Mouse (Mus musculus) cerebellum, adult 8-10 months (tissue): ENCODE results near the gene Gm20498.
A peak's percentile ranks its signal among the peaks of the same experiment; 100 is the strongest.
"Not testable (repeated sequence)": the region's sequence is repeated elsewhere in the genome, so short reads cannot be mapped to it uniquely, and the experiment has no call there.

Experiments used
- DNase-seq: peaks from one replicate; pipeline ENCODE4 v3.0.0; 2022

Gene Gm20498

DNA sequence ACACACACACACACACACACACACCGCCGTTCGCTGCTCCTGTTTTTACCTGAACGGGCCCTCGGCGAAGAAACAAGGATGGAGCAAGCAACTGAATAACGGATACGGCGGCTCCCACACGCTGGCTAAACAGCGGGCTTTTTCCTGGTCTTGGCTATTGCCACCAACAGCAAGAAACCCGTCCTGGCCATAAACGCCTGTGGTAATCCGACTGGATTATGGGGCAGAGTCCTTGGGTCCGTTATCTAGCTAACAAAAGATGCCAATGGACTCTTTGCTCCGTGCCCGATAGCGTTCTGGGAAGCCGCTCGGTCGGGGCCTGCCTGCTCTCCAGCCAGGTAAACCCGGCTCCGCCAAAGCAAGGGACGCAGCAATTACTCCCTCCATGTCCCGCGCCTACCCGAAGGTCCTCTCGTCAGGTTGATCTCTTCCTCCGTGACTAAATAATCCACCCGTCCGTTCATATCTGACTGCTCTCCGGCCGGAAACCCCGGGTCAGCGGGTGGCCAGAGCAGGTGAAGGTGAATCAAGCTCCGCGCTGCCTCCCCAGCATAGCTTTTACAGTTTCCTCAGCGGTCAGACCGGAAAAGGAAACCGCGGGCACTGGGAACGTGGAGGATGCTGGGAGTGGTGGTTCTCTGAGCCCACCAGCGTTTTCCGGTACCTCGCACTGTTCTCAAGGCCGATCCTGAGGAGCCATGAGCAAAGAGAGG, at the start of gene Gm20498, which contains the start of gene Synj2bp:
Gene Gm20498, minus strand, starts transcription at position 590 of the 713 bp plus-strand sequence.
Gene Synj2bp, minus strand, starts transcription at position 596 of the 713 bp plus-strand sequence.
- peak; percentile 84 for DNase-seq

DNA sequence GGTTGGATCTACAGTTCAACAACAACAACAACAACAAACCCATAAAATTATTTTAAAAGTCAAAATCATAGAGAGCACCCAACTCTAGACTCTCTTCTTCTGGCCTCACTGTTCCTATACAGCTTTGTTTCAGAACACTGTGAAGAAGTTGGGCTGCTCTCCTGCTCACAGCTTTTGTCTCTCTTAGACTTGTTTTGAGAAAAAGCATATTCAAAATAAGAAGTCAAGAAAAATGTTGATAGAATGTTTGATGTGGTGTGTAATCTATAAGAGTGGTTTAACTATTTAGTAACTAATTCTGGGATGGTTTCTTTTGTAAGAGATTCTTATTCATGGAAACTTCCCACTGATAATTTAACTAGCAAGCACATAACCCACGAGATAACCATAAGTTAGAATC, 35.7 kb upstream of the Gm20498 start, which contains the start of gene Adam21:
Gene Adam21, minus strand, starts transcription at position 101 of the 400 bp plus-strand sequence.
- no peak for DNase-seq

DNA sequence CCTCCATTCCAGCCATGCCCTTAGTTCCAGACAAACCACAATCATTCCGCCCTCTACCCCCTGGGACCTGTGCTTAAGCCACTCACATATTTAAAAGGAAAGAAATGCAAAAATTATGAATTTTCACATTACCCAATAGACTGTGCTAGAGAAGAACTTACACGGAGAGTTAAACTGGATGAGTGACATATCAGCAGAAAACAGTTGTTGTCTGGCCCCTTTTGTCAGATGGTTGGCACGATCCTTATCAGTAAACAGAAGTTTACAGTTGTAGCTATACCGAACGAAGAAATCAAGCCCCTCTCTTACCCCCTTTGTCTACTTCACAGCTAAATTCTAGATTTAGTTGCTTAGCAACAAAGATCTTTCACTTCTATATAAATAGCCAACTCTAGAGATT, 35.2 kb upstream of the Gm20498 start:
- no peak for DNase-seq

DNA sequence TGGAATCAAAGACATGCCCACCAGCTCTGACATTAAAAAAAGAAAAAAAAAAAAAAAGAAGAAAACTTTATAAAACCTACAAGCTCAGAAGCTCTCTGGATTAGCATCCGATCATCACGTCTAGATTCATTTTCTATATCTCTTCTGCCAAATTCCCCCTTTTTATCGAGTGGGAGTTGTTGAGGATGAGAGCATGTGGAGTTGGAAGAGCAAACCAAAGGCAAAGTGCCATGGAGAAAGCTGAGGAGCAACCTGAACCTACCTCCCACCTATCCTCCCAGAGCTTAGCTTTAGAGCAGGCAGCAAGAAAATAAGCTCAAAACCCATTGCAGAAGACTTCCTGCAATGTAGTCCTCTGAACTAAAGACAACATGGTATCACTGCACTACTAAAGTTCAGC, 31.5 kb upstream of the Gm20498 start:
- no peak for DNase-seq

DNA sequence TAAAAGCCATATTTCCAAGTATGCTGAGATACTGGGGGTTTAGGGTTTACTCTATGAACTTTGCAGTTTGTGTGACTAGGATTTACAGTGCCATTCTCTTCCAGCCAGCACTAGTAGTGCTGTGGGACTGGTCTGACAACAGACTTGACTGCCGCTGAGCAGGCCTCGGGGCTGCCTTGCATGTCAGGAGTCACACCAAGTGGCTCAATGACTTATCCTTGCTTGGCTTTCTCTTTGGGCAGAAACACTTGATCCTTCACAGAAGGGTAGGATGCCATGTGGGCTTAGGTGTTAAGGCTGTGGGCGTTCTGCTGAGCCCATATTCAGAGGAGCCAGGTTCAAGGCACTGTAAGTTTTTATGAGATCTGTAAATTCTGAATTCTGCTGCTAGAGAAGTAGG, 16.6 kb upstream of the Gm20498 start:
- no peak for DNase-seq

DNA sequence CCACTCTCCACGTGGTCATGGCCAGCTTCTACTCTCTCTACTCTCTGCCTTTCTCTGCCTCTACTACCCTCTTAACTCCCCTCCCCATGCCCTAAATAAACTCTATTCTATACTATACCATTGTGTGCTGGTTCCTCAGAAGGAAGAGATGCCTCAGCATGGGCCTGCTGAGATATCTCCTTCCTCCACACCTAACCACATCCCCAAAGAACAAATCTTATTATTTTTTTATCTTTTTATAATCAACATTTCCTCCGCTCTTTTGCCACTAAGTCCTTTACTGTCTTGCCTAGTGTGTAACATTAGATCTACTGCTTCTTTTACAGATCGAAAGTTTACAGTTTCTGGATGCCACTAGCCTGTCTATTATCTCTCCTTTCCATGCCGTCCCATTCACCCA, 14.5 kb upstream of the Gm20498 start:
- DNase-seq, result no peak

DNA sequence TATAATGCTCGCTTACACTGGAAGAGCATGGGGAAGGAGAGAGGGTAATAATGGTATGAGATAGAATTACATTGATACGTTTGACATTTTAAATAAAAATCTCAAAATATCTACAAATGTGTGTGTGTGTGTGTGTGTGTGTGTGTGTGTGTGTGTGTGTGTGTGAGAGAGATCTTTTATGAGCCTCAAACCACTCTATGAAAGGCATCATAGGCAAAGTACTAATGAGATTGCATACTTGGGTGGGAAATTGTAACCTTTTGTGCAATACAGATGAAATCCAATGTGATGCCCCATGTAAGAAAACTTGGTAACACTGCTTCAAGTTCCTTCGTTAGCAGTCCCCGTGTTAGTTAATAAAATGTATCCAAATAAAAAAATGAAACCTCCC, 319 bp upstream of the Gm20498 start:
- DNase-seq, result no peak

DNA sequence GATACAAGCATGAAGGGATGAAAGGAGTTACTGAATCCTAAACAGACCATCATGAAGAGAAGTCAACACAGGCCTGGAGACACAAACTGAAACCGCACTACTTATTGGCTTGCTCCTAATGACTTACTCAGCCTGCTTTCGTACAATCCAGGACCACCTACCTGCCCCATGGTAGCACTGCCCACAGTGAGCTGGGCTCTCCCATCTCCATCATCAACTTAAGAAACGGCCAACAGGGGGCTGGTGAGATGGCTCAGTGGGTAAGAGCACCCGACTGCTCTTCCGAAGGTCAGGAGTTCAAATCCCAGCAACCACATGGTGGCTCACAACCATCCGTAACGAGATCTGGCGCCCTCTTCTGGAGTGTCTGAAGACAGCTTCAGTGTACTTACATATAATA, 2.1 kb downstream of the Gm20498 start:
- not testable (repeated sequence) for DNase-seq

DNA sequence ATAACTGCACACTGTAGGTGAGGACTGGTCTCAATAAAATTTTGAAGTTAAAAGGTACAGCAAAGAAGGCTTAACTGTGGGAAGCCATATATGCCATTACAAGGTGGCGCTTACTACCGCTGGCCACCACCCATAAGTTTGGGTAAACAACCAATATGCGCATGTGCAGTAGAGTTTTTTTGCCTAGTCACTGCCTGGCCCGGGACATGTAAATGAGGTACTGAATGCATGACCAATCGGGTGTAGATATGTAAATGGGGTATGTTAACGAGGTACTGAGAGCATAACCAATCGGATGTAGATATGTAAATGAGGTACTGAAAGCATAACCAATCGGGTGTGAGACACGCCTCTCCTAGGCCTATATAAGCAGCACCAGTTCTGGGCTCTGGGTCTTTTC, 35.8 kb downstream of the Gm20498 start:
- not testable (repeated sequence) for DNase-seq

DNA sequence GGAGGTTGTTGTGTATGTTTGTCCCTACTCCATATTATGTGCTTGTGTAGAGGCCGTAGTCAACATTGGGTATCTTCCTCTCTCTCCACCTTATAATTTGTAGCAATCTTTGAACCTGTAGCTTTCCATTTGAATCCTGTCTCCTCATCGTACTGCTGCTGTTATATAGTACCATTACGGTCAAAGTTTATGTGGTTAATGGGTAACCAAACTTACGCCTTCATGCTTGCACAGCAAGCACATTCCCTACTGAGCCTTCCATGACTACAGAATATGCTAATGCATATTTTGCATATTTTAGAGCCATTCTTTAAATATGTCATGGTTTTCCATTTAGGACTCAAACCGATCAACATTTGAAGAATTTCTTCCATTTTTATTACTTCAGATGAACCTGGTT, 42.2 kb downstream of the Gm20498 start:
- no peak for DNase-seq

DNA sequence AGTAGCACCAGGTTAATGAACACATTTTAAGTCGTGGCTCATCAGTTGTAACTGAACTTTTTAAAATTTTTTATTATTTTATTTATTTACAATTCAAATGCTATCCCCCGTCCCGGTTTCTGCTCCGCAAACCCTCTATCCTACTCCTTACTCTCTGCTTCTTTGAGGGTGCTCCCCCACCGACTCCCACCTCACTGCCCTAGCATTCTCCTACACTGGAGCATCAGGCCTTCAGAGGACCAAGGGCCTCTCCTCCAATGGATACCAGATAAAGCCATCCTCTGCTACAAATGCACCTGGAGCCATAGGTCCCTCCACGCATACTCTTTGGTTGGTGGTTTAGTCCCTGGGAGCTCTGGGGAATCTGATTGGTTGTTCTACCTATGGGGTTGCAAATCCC, 47.4 kb downstream of the Gm20498 start:
- no peak for DNase-seq

DNA sequence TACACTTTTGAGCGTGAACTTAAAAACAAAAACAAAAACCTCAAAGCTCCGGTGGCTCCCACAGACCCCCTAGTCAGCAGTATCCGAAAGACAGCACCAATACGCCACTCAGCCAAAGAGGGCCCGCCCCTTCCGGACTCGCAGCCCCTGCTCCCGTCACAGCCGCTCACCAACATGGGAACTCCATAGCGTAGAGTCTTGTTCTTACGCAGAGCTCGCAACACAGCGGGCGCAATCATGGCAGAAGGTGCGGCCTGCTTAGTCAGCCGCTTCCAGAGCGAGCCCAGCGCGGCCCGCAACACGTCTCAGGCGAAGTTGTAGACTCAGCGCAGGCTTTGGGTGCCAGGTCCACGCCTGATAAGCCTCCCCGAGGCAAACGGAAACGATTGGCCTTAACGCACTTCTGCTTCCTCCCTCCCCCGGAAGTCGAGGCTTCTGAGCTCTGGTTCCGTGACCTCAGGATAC, 47.9 kb downstream of the Gm20498 start, which contains the start of gene Cox16:
Gene Cox16, minus strand, starts transcription at position 401 of the 465 bp plus-strand sequence.
- DNase-seq, result peak; percentile 84

DNA sequence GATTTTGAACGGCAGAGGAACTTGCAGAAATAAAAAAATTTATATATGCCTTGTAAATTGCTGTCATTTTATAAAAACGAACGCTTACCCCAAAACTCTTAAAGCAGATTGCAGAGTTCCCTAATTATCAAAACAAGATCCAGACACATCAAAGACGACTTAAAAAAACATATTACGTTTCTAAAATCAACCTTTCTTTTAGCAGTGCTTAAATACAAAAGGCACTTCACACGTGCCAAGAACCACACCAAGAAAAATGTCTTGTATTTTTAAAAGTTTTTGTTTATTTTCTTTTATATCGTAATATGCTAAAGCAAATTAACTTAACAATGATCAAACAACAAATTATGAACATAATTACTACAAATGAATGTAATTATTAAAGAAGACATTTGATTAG, 48.5 kb downstream of the Gm20498 start:
- DNase-seq, result no peak

DNA sequence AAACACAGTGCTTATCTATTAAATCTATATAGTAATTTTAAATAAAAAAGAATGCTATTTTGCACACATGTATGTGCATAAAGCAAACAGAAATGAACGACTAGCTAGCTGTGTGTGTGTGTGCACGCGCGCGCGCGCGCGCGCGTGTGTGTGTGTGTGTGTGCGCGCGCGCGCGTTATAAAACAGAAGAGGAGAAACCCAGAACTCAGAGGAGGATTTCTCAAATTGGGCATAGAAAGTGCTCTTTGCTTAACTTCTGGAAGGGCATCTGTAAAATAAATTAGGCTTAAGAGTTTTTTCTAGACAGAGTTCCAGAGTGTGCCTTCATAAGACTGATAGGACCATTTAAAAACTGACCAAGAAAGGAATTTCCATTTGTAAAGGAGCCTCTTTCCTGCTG, 49.0 kb downstream of the Gm20498 start:
- DNase-seq, result peak; percentile 21

DNA sequence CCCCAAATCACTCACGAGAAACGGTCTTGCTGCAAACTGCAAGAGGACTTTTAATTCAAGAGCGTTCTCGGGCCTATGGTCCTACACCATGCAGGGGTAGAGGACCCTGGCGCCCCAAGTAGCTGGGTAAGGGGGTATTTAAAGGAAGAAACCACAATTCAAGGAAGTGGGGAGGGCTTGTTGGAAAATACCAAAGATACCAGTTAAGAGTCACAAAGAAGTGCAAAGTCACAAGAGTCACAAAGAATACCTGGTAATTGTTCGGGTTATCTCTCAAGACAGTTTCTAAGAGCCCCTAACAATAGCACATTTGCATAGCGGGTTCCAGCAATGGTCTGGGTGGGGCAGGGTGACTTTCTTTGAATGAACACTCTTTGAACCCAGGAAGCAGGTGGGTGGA, 73.7 kb downstream of the Gm20498 start:
- not testable (repeated sequence) for DNase-seq

DNA sequence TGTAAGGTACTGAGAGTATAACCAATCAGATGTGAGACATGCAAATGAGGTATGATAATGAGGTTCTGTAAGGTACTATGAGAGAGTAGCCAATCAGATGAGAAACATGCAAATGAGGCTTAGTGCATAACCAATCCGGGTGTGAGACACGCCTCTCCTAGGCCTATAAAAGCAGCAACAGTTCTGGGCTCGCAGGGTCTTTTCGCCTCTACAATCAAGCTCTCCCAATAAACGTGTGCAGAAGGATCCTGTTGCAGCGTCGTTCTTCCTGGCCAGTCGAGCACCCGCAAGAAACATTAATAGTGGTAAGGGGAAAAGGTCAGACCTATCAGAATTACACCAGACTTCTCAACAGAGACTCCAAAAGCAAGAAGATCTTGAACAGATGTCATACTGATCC, 93.7 kb downstream of the Gm20498 start:
- DNase-seq, result not testable (repeated sequence)

DNA sequence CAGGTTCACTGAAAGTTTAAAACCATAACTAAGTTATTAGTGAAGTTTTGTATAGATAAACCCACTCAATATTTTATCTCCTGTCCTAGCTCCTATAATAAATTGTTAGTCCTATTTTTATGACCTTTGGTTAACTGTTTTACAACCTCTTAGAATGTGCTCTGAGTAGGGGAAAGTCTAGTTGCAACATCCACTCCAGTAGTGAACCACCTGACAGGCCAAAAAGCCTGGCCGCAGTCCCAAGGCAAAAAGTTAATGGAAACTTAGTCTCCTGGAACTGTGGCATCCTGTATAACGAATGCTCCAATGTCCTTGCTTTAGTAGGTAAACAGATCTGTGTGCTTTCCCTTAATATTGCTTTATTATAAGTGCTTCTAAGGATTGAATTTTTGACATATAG, 97.9 kb downstream of the Gm20498 start:
- DNase-seq, result not testable (repeated sequence)

DNA sequence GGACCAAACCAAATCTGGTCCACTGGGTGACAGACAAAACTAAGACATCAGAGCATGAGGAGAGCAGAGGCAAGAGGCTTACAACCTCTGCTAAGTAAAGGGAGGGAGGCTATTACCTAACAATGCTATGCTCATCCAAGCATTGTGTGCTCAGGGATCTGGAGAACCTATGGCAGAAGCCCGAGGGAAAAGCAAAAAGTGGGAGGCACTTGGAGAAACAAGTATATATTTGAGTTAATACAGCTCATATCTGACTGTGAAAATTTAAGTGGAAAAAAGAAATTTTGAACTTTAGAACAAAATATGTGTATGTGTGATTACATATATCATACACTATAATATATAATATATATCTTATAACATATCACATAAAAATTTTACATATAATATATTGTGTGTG, 110.9 kb downstream of the Gm20498 start, which contains the start of gene Adam4:
Gene Adam4, minus strand, starts transcription at position 101 of the 400 bp plus-strand sequence.
- no peak for DNase-seq

DNA sequence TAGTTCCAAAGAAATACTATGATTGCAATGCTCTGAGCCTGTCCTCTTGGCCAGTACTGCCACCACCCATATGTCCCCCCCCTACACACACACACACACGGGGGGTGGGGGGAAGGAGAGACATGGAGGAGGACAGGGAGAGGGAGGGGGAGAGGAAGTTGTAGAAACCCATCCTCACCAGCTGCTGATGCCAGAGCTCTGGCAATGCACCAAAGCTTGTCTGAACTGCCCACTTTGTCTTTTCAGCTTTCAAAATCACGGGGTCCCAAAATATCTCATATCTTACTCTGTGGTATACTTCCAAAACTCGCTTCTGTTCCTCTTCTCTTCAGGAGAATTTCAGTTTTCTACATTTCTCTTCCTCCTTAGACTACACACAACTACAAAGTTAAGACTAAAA, 119.5 kb downstream of the Gm20498 start:
- DNase-seq, result no peak

DNA sequence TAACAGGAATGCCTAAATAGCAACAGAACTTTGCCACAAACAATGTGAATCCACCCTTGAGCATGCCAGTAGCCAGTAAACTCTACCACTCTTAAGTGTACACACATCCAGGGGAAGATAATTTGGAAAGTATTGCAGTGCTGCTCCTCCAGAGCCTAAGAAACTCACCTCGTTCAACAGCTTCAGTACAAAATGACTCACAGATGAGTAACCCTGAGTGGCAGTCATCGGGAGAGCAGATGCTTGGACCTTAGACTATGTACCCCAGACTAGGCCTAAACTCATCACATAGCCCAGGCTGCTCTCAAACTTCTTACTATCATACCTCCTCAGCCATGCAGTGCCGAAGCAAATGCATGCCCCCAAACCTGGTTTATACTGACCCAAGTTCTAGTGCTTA, 123.7 kb downstream of the Gm20498 start:
- DNase-seq, result no peak

DNA sequence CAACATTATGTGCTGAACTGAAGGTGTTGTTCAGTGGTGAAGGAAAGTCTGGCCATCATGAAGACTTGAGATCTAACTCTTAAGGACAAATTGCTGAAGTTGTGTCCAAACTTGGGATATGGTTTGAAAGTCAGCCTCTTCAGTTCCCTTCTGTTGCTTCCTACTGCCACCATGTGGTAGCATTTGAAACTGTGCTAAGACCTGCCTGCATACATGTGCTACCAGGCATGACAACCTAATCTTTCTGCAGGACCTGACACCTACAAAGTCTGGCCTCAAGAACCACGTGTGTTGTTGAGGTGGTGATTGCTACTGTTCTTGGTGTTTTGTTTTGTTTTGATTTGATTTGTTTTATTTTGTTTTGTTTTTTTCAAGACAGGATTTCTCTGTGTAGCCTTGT, 130.5 kb downstream of the Gm20498 start:
- DNase-seq, result peak; percentile 79

DNA sequence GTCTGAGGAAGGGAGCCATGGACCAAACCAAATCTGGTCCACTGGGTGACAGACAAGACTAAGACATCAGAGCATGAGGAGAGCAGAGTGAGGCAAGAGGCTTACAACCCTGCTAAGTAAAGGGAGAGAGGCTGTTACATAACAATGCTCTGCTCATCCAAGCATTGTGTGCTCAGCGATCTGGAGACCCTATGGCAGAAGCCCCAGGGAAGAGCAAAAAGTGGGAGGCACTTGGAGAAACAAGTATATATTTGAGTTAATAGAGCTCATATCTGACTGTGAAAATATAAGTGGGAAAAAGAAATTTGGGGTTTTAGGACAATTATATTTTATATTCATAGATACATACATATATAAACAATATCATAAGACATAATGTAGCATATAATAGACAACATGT, 153.3 kb downstream of the Gm20498 start, which contains the start of gene Gm4787:
Gene Gm4787, minus strand, starts transcription at position 101 of the 400 bp plus-strand sequence.
- not testable (repeated sequence) for DNase-seq

DNA sequence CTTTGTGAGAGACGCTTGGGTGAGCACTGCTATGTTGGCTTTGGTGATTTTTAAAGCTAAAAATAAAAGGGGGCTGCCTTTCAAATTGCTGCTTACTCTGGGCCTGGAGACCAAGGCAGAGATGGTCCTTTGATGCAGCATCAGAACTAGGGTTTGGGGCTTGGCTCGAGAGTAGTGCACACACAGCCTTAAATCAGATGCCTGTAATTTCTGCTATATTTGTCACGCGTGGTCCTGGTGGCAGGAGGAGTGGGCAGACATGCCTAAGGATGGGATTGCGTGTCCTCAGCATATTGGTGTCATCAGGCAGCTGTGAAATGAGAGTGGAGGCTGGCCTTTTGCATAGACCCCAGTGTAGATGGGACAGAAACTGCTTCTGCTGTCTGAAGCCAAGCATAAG, 198.9 kb downstream of the Gm20498 start:
- no peak for DNase-seq

DNA sequence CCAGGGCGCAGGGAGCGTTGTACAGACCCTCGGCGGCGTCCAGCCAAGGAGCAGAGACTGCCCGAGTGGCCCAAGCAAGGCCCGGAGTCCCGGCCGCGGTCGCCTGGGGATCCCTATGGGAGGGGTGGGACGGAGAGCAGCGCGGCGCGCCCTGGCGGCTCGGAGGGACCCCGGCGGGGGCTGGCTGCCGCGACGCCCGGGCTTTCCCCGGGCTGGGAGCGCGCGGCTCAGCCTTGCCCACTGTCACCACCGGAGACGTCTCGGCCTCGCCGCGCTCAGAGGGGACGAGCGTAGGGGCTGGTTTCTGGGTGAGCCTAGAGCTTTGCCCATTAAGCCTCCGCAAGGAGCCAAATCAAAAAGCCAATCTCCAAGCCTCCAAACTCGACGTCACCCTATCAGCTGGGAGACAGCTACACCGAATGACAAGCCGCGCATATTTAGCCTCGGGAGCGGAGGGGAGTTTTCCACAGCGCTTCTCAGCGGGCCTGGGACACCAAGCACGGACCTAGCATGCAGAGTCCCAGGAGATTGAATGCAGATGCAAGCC, 199.8 kb downstream of the Gm20498 start, which contains the start of gene Slc8a3:
Gene Slc8a3, minus strand, starts transcription at position 306 of the 547 bp plus-strand sequence.
- DNase-seq, result peak; percentile 74
